Mouse (Mus musculus): ENCODE measurements around the gene Lhfp.

The Lhfp gene

GRCm38 (mm10) chr3:53087156-53087805 is 46.0 kb downstream of the Lhfp start:
- Histone ChIP-seq H3K9me3 (ENCODE audit: low read length) (no peaks in the 10 kb centered on the region), H3K4me1 (replicated peaks; ENCODE audit: low read depth, low read length) (peaks cover 8% of the 10 kb centered on the region), H3K27me3 (ENCODE audit: insufficient read depth, low read length) (peaks cover 2% of the 10 kb centered on the region; the same call in 1 of the 2 replicates), H3K4me3 (replicated peaks; ENCODE audit: low read length) (no peak overlapping the region), H3K36me3 (ENCODE audit: insufficient read depth, low read length) (no peaks in the 10 kb centered on the region)
- TF ChIP-seq NANOG (IDR thresholded peaks at IDR 0.05; ENCODE audit: borderline replicate concordance, low read length): no peak
- TF ChIP-seq POU5F1 (IDR thresholded peaks at IDR 0.05; ENCODE audit: borderline replicate concordance, low read length): no peak
- TF ChIP-seq CTCF (conservative IDR thresholded peaks at IDR 0.05; ENCODE audit: low read length): no peak

- TF ChIP-seq NANOG (IDR thresholded peaks at IDR 0.05; ENCODE audit: borderline replicate concordance, low read length) (no peak), CTCF (conservative IDR thresholded peaks at IDR 0.05; ENCODE audit: low read length) (no peak), POU5F1 (IDR thresholded peaks at IDR 0.05; ENCODE audit: borderline replicate concordance, low read length) (no peak)
These were observed 48.6 kb downstream of the Lhfp start for GRCm38 (mm10) chr3:53089921-53090320.

GRCm38 (mm10) chr3:53100210-53100609 is 58.9 kb downstream of the Lhfp start:
- H3K4me3 ChIP-seq (replicated peaks; ENCODE audit: low read length): no peak overlapping the region
- no peaks in the 10 kb centered on the region for H3K9me3 ChIP-seq (ENCODE audit: low read length)
- TF ChIP-seq POU5F1 (IDR thresholded peaks at IDR 0.05; ENCODE audit: borderline replicate concordance, low read length) (no peak), NANOG (IDR thresholded peaks at IDR 0.05; ENCODE audit: borderline replicate concordance, low read length) (no peak), CTCF (conservative IDR thresholded peaks at IDR 0.05; ENCODE audit: low read length) (no peak)
- H3K27me3 ChIP-seq (ENCODE audit: insufficient read depth, low read length): 0 out of 2 replicates have a peak, but pooled peaks cover 5% of the 10 kb centered on the region
- H3K36me3 ChIP-seq (ENCODE audit: insufficient read depth, low read length): peaks cover 3% of the 10 kb centered on the region; the same call in 1 of the 2 replicates
- H3K4me1 ChIP-seq (replicated peaks; ENCODE audit: low read depth, low read length): peaks cover 35% of the 10 kb centered on the region

More at GRCm38 (mm10) chr3:53089921-53090320, 48.6 kb downstream of the Lhfp start:
- H3K27me3 ChIP-seq (ENCODE audit: insufficient read depth, low read length): peaks cover 2% of the 10 kb centered on the region; the same call in 1 of the 2 replicates
- H3K9me3 ChIP-seq (ENCODE audit: low read length): no peaks in the 10 kb centered on the region
- H3K4me3 ChIP-seq (replicated peaks; ENCODE audit: low read length): no peak overlapping the region
- no peaks in the 10 kb centered on the region for H3K36me3 ChIP-seq (ENCODE audit: insufficient read depth, low read length)
- peaks cover 8% of the 10 kb centered on the region for H3K4me1 ChIP-seq (replicated peaks; ENCODE audit: low read depth, low read length)

DNA sequence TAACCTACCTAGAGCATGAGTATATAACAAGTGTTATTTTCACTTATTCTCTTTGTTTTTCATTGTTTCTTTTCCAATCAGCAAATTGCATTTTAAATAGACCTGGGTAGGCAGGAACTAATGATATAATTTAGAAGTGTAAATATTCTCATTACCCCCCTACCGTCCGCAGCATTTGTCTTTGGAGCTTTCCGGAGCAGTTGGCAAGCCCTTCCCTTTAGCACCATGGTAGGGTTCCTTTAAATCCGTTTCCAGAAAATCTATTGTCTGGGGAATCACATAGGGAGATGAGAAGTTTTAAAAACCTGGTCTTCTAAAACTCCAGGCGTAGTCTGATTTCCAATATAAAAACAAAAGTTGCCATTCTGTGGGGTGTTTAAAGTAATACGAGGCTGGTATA is 59.5 kb downstream of the Lhfp start:
- TF ChIP-seq CTCF (conservative IDR thresholded peaks at IDR 0.05; ENCODE audit: low read length) (no peak), POU5F1 (IDR thresholded peaks at IDR 0.05; ENCODE audit: borderline replicate concordance, low read length) (no peak), NANOG (IDR thresholded peaks at IDR 0.05; ENCODE audit: borderline replicate concordance, low read length) (no peak)
- Histone ChIP-seq H3K9me3 (ENCODE audit: low read length) (no peaks in the 10 kb centered on the region), H3K27me3 (ENCODE audit: insufficient read depth, low read length) (0 out of 2 replicates have a peak, but pooled peaks cover 5% of the 10 kb centered on the region), H3K4me3 (replicated peaks; ENCODE audit: low read length) (no peak overlapping the region), H3K4me1 (replicated peaks; ENCODE audit: low read depth, low read length) (peaks cover 35% of the 10 kb centered on the region), H3K36me3 (ENCODE audit: insufficient read depth, low read length) (peaks cover 3% of the 10 kb centered on the region; the same call in 1 of the 2 replicates)

GRCm38 (mm10) chr3:53101711-53102110 is 60.4 kb downstream of the Lhfp start:
- H3K9me3 ChIP-seq (ENCODE audit: low read length): no peaks in the 10 kb centered on the region
- H3K36me3 ChIP-seq (ENCODE audit: insufficient read depth, low read length): peaks cover 3% of the 10 kb centered on the region; the same call in 1 of the 2 replicates
- no peak for TF ChIP-seq NANOG (IDR thresholded peaks at IDR 0.05; ENCODE audit: borderline replicate concordance, low read length)
- no peak for TF ChIP-seq CTCF (conservative IDR thresholded peaks at IDR 0.05; ENCODE audit: low read length)
- no peak for TF ChIP-seq POU5F1 (IDR thresholded peaks at IDR 0.05; ENCODE audit: borderline replicate concordance, low read length)
- H3K27me3 ChIP-seq (ENCODE audit: insufficient read depth, low read length): 0 out of 2 replicates have a peak, but pooled peaks cover 5% of the 10 kb centered on the region
- peaks cover 35% of the 10 kb centered on the region for H3K4me1 ChIP-seq (replicated peaks; ENCODE audit: low read depth, low read length)
- no peak overlapping the region for H3K4me3 ChIP-seq (replicated peaks; ENCODE audit: low read length)

DNA sequence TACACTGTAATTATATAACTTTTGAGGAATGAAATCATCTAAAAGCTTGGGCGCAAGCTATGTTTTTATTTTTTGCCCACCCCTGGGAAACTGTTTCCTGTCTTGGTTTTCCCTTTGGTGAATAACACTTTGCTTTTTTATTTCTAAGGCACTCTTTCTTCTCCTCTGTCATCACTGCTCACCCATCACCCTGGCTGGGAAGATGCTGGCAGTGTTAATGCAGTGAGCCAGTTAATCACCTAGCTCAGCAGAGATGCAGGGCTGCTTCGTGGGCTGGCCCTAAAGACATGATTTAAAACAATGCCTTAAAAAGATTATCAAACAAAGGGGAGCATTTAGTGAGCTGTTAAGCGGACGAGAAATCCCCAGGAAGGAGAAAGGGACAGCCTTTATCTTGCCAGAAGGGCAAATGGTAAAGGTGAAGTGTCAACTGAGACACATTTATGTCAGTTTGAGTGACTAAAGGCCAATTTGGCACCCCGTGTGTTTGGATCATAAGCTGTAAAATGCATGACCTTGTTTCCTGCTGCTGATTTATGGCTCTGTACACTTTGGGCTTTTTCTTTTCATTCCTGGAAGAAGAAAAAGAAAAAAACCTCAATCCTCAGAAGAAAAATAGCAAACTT is 60.9 kb downstream of the Lhfp start:
- H3K4me3 ChIP-seq (replicated peaks; ENCODE audit: low read length): no peak overlapping the region
- TF ChIP-seq CTCF (conservative IDR thresholded peaks at IDR 0.05; ENCODE audit: low read length) (no peak), NANOG (IDR thresholded peaks at IDR 0.05; ENCODE audit: borderline replicate concordance, low read length) (peak; percentile 73; the same call in 1 of the 2 replicates)
- H3K4me1 ChIP-seq (replicated peaks; ENCODE audit: low read depth, low read length): peaks cover 38% of the 10 kb centered on the region
- peaks cover 3% of the 10 kb centered on the region; the same call in 1 of the 2 replicates for H3K36me3 ChIP-seq (ENCODE audit: insufficient read depth, low read length)
- 0 out of 2 replicates have a peak, but pooled peaks cover 5% of the 10 kb centered on the region for H3K27me3 ChIP-seq (ENCODE audit: insufficient read depth, low read length)
- no peaks in the 10 kb centered on the region for H3K9me3 ChIP-seq (ENCODE audit: low read length)

GRCm38 (mm10) chr3:53102757-53103153 is 61.4 kb downstream of the Lhfp start:
- no peak for TF ChIP-seq CTCF (conservative IDR thresholded peaks at IDR 0.05; ENCODE audit: low read length)
- TF ChIP-seq NANOG (IDR thresholded peaks at IDR 0.05; ENCODE audit: borderline replicate concordance, low read length): no peak
- TF ChIP-seq POU5F1 (IDR thresholded peaks at IDR 0.05; ENCODE audit: borderline replicate concordance, low read length): no peak
- Histone ChIP-seq H3K27me3 (ENCODE audit: insufficient read depth, low read length) (0 out of 2 replicates have a peak, but pooled peaks cover 5% of the 10 kb centered on the region), H3K4me3 (replicated peaks; ENCODE audit: low read length) (no peak overlapping the region), H3K36me3 (ENCODE audit: insufficient read depth, low read length) (peaks cover 7% of the 10 kb centered on the region), H3K9me3 (ENCODE audit: low read length) (no peaks in the 10 kb centered on the region), H3K4me1 (replicated peaks; ENCODE audit: low read depth, low read length) (peaks cover 42% of the 10 kb centered on the region)

GRCm38 (mm10) chr3:53108594-53109373 is 67.5 kb downstream of the Lhfp start:
- TF ChIP-seq CTCF (conservative IDR thresholded peaks at IDR 0.05; ENCODE audit: low read length): no peak
- no peak for TF ChIP-seq POU5F1 (IDR thresholded peaks at IDR 0.05; ENCODE audit: borderline replicate concordance, low read length)
- TF ChIP-seq NANOG (IDR thresholded peaks at IDR 0.05; ENCODE audit: borderline replicate concordance, low read length): no peak
- no peaks in the 10 kb centered on the region for H3K9me3 ChIP-seq (ENCODE audit: low read length)

More at GRCm38 (mm10) chr3:53108594-53109373, 67.5 kb downstream of the Lhfp start:
- Histone ChIP-seq H3K4me1 (replicated peaks; ENCODE audit: low read depth, low read length) (peaks cover 56% of the 10 kb centered on the region), H3K36me3 (ENCODE audit: insufficient read depth, low read length) (peaks cover 37% of the 10 kb centered on the region), H3K27me3 (ENCODE audit: insufficient read depth, low read length) (no peaks in the 10 kb centered on the region), H3K4me3 (replicated peaks; ENCODE audit: low read length) (no peak overlapping the region)

Measured in E14TG2a.4 (cell line).